Mouse (Mus musculus): ENCODE results near the gene Fam76a. TPM values are rescaled to one million over a fixed set of nuclear protein-coding genes. Genes with fewer than 3 reads are reported as not detected.
A peak's percentile ranks its signal among the peaks of the same experiment; 100 is the strongest.

Fam76a gene
- total and polyA plus RNA-seq, 2 experiments from 2014 or later, result 17.3 to 34.5 TPM

- no peaks in the 10 kb centered on the region for H3K4me1 ChIP-seq (ENCODE audit: insufficient read depth, low read length)
- no peak for TF ChIP-seq CTCF (IDR thresholded peaks at IDR 0.05; ENCODE audit: low read depth)
- no peaks in the 10 kb centered on the region for H3K27me3 ChIP-seq (ENCODE audit: insufficient read depth, low read length)
- 90% methylated on average over 2 of the region's 2 CpGs for WGBS
- H3K4me2 ChIP-seq (ENCODE audit: low read depth, low read length), result no peak overlapping the region
- no peak overlapping the region for H3K9ac ChIP-seq (replicated peaks; ENCODE audit: low read length)
- peaks cover 46% of the 10 kb centered on the region for H3K36me3 ChIP-seq (ENCODE audit: insufficient read depth, low read length)
- H3K27ac ChIP-seq, result no peak overlapping the region
- no peak overlapping the region for H3K4me3 ChIP-seq (ENCODE audit: low read length)
- no peak for DNase-seq (ENCODE audit: low spot score)
- no peak for ATAC-seq
- no peaks in the 10 kb centered on the region for H3K9me3 ChIP-seq (ENCODE audit: low read length)
Measured at GRCm38 (mm10) chr4:132904071-132904470, 18.3 kb downstream of the Fam76a start.

GRCm38 (mm10) chr4:132898197-132898596, 24.2 kb downstream of the Fam76a start:
- no peak for TF ChIP-seq CTCF (IDR thresholded peaks at IDR 0.05; ENCODE audit: low read depth)
- ATAC-seq (no peak), DNase-seq (ENCODE audit: low spot score) (no peak)
- H3K9me3 ChIP-seq (ENCODE audit: low read length), result no peaks in the 10 kb centered on the region
- H3K27me3 ChIP-seq (ENCODE audit: insufficient read depth, low read length), result no peaks in the 10 kb centered on the region
- no peak overlapping the region for H3K9ac ChIP-seq (replicated peaks; ENCODE audit: low read length)
- no peaks in the 10 kb centered on the region for H3K4me1 ChIP-seq (ENCODE audit: insufficient read depth, low read length)
- peaks cover 25% of the 10 kb centered on the region for H3K36me3 ChIP-seq (ENCODE audit: insufficient read depth, low read length)
- no peak overlapping the region for H3K4me3 ChIP-seq (ENCODE audit: low read length)
- no peak overlapping the region for H3K27ac ChIP-seq
- no peak overlapping the region for H3K4me2 ChIP-seq (ENCODE audit: low read depth, low read length)
- WGBS, result 92% methylated on average over 9 of the region's 9 CpGs

- DNase-seq (ENCODE audit: low spot score), result peak; percentile 42
- H3K36me3 ChIP-seq (ENCODE audit: insufficient read depth, low read length), result no peaks in the 10 kb centered on the region
- no peaks in the 10 kb centered on the region for H3K27me3 ChIP-seq (ENCODE audit: insufficient read depth, low read length)
- H3K4me1 ChIP-seq (ENCODE audit: insufficient read depth, low read length), result no peaks in the 10 kb centered on the region
- WGBS, result 18% methylated on average over 7 of the region's 7 CpGs
- no peak for ATAC-seq
- TF ChIP-seq CTCF (IDR thresholded peaks at IDR 0.05; ENCODE audit: low read depth), result no peak
- H3K9ac ChIP-seq (replicated peaks; ENCODE audit: low read length), result no peak overlapping the region
- H3K4me2 ChIP-seq (ENCODE audit: low read depth, low read length), result no peak overlapping the region
- H3K9me3 ChIP-seq (ENCODE audit: low read length), result no peaks in the 10 kb centered on the region
- no peak overlapping the region for H3K4me3 ChIP-seq (ENCODE audit: low read length)
- no peak overlapping the region; the same call in 1 of the 2 replicates for H3K27ac ChIP-seq
Measured at GRCm38 (mm10) chr4:132894402-132894801, 28.0 kb downstream of the Fam76a start.

- Histone ChIP-seq H3K4me1 (ENCODE audit: insufficient read depth, low read length) (peaks cover 11% of the 10 kb centered on the region; the same call in 1 of the 2 replicates), H3K9me3 (ENCODE audit: low read length) (no peaks in the 10 kb centered on the region), H3K27me3 (ENCODE audit: insufficient read depth, low read length) (no peaks in the 10 kb centered on the region), H3K4me3 (ENCODE audit: low read length) (peak overlapping the region; percentile 95), H3K4me2 (ENCODE audit: low read depth, low read length) (peak overlapping the region; percentile 93), H3K27ac (peak overlapping the region; percentile 88), H3K9ac (replicated peaks; ENCODE audit: low read length) (peak overlapping the region; percentile 93), H3K36me3 (ENCODE audit: insufficient read depth, low read length) (peaks cover 5% of the 10 kb centered on the region; the same call in 1 of the 2 replicates)
- TF ChIP-seq CTCF (IDR thresholded peaks at IDR 0.05; ENCODE audit: low read depth), result no peak
- DNase-seq (ENCODE audit: low spot score) (no peak), ATAC-seq (peak; percentile 28)
- 10% methylated on average over 9 of the region's 9 CpGs for WGBS
Measured at GRCm38 (mm10) chr4:132884844-132885374, 37.4 kb downstream of the Fam76a start.

GRCm38 (mm10) chr4:132884064-132884843, 38.1 kb downstream of the Fam76a start, which contains the start of gene Stx12:
Gene Stx12 (minus strand): TSS chr4:132884509.
- no peak for TF ChIP-seq CTCF (IDR thresholded peaks at IDR 0.05; ENCODE audit: low read depth)
- ATAC-seq (peak; percentile 96), DNase-seq (ENCODE audit: low spot score) (peak; percentile 96)
- peaks cover 11% of the 10 kb centered on the region; the same call in 1 of the 2 replicates for H3K4me1 ChIP-seq (ENCODE audit: insufficient read depth, low read length)
- peak within 1 kb of the TSS; percentile 93 for H3K4me2 ChIP-seq (ENCODE audit: low read depth, low read length)
- H3K36me3 ChIP-seq (ENCODE audit: insufficient read depth, low read length), result peaks cover 5% of the 10 kb centered on the region; the same call in 1 of the 2 replicates
- H3K4me3 ChIP-seq (ENCODE audit: low read length), result peak within 1 kb of the TSS; percentile 95
- H3K9me3 ChIP-seq (ENCODE audit: low read length), result no peaks in the 10 kb centered on the region
- H3K27me3 ChIP-seq (ENCODE audit: insufficient read depth, low read length), result no peaks in the 10 kb centered on the region
- WGBS, result under 1% methylated on average over 71 of the region's 72 CpGs
- H3K27ac ChIP-seq, result peak within 1 kb of the TSS; percentile 88
- peak within 1 kb of the TSS; percentile 93 for H3K9ac ChIP-seq (replicated peaks; ENCODE audit: low read length)

- DNase-seq (ENCODE audit: low spot score) (no peak), ATAC-seq (no peak)
- Histone ChIP-seq H3K27ac (peak overlapping the region; percentile 88), H3K4me2 (ENCODE audit: low read depth, low read length) (peak overlapping the region; percentile 93), H3K36me3 (ENCODE audit: insufficient read depth, low read length) (peaks cover 5% of the 10 kb centered on the region; the same call in 1 of the 2 replicates), H3K9ac (replicated peaks; ENCODE audit: low read length) (peak overlapping the region; percentile 93), H3K4me3 (ENCODE audit: low read length) (peak overlapping the region; percentile 95), H3K4me1 (ENCODE audit: insufficient read depth, low read length) (peaks cover 11% of the 10 kb centered on the region; the same call in 1 of the 2 replicates), H3K9me3 (ENCODE audit: low read length) (no peaks in the 10 kb centered on the region), H3K27me3 (ENCODE audit: insufficient read depth, low read length) (no peaks in the 10 kb centered on the region)
- 2% methylated on average over 21 of the region's 21 CpGs for WGBS
- no peak for TF ChIP-seq CTCF (IDR thresholded peaks at IDR 0.05; ENCODE audit: low read depth)
Measured at GRCm38 (mm10) chr4:132883561-132884063, 38.7 kb downstream of the Fam76a start.
